Mouse (Mus musculus): ENCODE measurements around the gene Rpl29.

The Rpl29 gene

GRCm38 (mm10) chr9:106456325-106457162, 27.3 kb downstream of the Rpl29 start:
- no peak for DNase-seq

GRCm38 (mm10) chr9:106457163-106457559, 27.9 kb downstream of the Rpl29 start:
- no peak for DNase-seq

GRCm38 (mm10) chr9:106457920-106458319, 28.7 kb downstream of the Rpl29 start:
- DNase-seq: no peak

GRCm38 (mm10) chr9:106459946-106460345, 30.7 kb downstream of the Rpl29 start:
- no peak for DNase-seq

- DNase-seq: no peak
These were observed 31.3 kb downstream of the Rpl29 start for GRCm38 (mm10) chr9:106460401-106461025.

- DNase-seq: no peak
These were observed 31.8 kb downstream of the Rpl29 start for GRCm38 (mm10) chr9:106461026-106461415.

- no peak for DNase-seq
These were observed 32.6 kb downstream of the Rpl29 start for GRCm38 (mm10) chr9:106461641-106462429.

GRCm38 (mm10) chr9:106462430-106462800, 33.2 kb downstream of the Rpl29 start:
- DNase-seq: no peak

GRCm38 (mm10) chr9:106463122-106464063, 34.1 kb downstream of the Rpl29 start:
- DNase-seq: no peak

GRCm38 (mm10) chr9:106464751-106465541, 35.7 kb downstream of the Rpl29 start:
- DNase-seq: peak; percentile 57

- no peak for DNase-seq
These were observed 36.4 kb downstream of the Rpl29 start, which contains the start of gene Gpr62 for GRCm38 (mm10) chr9:106465571-106466200. Gene Gpr62 (minus strand): TSS chr9:106465938.

- no peak for DNase-seq
These were observed 37.5 kb downstream of the Rpl29 start for GRCm38 (mm10) chr9:106466721-106467120.

GRCm38 (mm10) chr9:106467746-106468145, 38.5 kb downstream of the Rpl29 start:
- DNase-seq: no peak

- DNase-seq: no peak
These were observed 40.1 kb downstream of the Rpl29 start for GRCm38 (mm10) chr9:106469317-106469716.

- no peak for DNase-seq
These were observed 40.5 kb downstream of the Rpl29 start for GRCm38 (mm10) chr9:106469776-106470175.

GRCm38 (mm10) chr9:106470991-106471750, 41.9 kb downstream of the Rpl29 start:
- peak; percentile 7 for DNase-seq

GRCm38 (mm10) chr9:106471892-106472291, 42.6 kb downstream of the Rpl29 start:
- peak; percentile 19 for DNase-seq

- peak; percentile 6 for DNase-seq
These were observed 43.1 kb downstream of the Rpl29 start for GRCm38 (mm10) chr9:106472321-106472720.

- DNase-seq: peak; percentile 6
These were observed 44.0 kb downstream of the Rpl29 start for GRCm38 (mm10) chr9:106473081-106473752.

- peak; percentile 15 for DNase-seq
These were observed 44.5 kb downstream of the Rpl29 start for GRCm38 (mm10) chr9:106473753-106474105.

Measured in thymus, postnatal 4 days (tissue).